Mouse (Mus musculus) thymus, postnatal 10 days (tissue): ENCODE results near the gene E130114P18Rik.

Experiments
- DNase-seq, 2 experiments: peaks; one replicate each; pipeline ENCODE4 v3.0.0; 2021; ENCODE audit warnings: low spot score in 2 of 2

The E130114P18Rik gene

DNA sequence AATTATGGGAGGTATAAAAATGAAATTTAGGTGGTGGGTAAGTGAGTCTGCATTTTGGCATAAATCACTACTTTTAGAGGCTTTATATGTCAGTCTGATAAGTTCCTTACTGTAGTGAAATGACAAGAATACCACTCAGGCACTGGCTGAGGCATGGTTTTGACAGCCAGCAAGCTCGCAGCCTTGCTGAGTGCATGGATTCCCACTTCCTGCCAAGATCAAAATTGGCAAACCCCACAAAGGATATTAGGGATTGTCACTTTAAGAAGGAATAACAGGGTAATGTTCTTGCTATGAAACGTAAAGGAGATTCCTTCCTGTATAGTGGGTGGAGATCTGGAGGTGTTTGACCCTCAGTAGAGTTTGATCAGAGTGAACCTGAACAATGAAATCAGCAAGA is 27.4 kb upstream of the E130114P18Rik start:
- DNase-seq: no peak

DNA sequence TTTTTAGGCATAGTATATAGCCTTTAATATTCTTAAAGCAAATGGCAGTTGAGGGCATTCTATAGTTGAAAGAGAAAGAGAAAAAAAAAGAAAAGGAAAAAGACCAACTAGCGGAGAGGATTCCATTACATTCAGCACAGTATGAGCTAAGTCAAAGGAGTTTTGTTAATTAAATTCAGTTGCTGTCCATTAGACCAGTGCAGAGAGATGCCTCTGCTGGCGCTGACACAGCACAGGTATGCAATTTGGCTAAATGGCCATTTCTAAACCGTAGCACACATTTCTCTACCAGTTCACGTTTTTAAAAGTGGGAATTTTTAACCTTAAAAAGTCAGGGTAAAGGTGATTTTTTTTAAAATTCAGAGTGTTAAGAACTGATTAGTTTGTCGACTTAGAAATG is 26.8 kb upstream of the E130114P18Rik start:
- DNase-seq: no peak

DNA sequence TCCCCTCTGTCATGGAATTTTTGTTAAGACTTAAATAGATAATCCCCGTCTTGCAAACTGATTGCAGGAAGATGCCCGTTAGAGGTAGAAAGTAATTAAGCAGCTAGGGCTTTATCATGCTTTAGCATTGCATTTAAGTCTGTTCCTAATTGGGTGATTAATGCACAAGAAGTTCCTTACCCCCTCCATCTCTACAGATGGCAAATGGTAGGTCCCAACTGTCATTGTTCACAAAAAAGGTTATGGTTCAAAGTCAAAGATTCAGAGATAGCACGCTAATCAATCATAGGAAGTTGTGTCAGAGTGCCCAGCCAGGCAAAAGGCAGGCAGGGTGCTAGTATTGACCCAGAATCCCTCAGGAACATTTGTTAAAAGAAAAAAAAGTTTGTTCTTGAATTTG is 25.9 kb upstream of the E130114P18Rik start:
- no peak for DNase-seq

DNA sequence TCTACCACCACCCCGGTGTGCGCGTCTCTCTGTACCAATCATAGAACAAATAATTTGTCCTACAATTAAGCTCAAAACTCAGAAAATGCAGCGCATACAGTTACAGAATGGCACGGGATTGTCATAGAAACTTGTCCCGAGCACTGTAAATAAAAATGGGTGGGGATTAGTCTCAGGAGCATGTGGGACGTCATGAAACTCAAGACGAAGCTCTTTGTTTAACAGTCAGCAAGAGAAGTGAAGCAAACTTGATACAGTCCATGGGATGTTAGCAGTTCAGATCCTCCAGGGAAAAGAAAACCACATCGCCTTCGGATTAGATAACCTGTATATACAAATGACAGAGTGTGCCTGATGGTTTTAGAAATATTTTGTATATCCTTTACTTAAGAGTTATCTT is 18.6 kb upstream of the E130114P18Rik start:
- no peak for DNase-seq

DNA sequence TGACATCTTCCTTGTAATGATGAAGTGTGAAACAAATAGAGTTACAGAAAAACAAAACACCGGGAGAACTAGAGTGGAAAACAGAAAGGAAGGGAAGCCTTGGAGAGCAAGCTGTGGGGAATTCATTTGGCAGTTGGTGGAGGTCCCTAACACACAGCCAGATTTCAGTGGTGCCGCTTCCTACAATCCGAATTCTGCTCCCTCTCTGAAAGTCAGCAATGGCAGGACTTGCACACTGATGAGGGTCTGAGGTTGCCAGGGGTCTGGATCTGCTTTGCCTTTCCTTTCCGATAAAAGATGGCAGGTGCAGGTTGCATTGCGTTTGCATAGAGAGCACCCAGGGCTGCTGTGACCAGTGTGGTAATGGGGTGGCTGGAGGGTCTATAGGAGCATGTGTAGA is 18.1 kb upstream of the E130114P18Rik start:
- DNase-seq: no peak

DNA sequence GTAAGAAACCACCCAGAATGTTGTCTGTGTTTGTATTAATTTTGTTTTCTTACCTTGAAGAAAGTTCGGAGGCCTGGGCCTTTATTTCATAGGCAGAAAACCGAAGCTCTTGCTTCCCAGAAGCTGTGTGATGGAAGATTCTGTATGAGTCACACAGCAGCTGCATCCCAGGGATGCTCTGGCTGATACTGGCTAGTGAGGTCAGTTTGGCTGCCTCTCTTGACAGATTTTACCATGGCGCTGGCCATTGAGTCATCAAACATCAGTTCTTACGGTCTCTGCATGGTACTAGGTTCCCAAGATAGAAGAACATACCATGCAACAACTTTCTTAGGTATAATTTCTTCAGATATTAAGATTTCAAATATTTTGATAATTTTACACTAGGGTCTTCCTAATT is 17.0 kb upstream of the E130114P18Rik start:
- DNase-seq: no peak

- DNase-seq: no peak
Observed at GRCm38 (mm10) chr4:97793931-97794330, 16.1 kb upstream of the E130114P18Rik start.

GRCm38 (mm10) chr4:97788537-97788936 is 10.7 kb upstream of the E130114P18Rik start:
- DNase-seq: no peak

GRCm38 (mm10) chr4:97787515-97787914 is 9.6 kb upstream of the E130114P18Rik start:
- DNase-seq: no peak

DNA sequence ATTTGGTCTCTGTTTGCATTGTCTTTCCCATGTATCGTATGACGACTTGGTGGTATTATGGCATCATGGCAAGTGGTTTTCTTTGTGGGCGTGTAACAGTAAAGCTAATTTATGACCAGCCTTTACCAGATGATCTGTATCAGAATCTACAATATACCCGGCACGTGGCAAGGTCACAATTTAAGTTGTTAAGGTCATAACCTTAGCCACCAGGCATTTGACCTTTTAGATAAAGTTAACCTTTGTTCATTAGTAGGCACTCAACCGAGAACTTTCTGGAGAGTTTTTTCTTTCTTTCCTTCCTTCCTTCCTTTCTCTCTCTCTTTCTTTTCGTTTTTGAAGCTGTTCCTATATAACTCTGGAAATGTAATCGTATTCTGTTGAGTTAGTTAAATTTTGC is 8.7 kb upstream of the E130114P18Rik start:
- DNase-seq: no peak

DNA sequence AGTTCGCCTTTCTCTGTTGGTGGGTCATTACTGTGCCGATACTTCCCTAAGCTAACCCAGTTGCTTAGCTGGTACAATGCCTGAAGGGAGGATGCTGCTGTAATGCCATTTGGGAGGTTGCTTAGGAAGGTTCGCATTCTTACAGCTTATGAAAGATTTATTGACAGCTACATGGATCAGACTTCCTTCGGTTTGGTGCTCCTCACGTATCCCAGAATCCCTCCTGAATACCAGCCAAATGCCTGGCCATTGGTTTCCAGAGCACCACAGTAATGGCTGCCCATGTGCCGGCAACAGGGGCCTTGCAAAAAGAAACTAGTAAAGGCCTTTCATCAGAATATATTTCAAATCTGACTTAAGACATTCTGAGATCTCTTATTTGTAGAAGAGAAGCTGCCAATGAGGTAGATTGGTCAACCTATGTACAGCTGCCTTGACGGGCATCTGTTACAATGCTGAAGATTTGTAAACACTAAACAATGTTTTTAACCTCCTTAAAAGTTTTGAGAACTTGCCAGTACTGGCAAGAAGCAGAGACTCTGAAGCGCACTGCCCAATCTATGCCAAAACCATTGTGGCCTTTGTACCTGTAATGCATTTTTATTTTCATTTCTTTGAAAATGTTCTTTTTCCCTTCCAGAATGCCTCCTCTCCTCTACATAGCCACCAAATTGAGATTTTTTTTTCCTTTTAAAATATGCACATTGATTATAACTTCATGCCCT is 7.8 kb upstream of the E130114P18Rik start:
- DNase-seq: no peak

DNA sequence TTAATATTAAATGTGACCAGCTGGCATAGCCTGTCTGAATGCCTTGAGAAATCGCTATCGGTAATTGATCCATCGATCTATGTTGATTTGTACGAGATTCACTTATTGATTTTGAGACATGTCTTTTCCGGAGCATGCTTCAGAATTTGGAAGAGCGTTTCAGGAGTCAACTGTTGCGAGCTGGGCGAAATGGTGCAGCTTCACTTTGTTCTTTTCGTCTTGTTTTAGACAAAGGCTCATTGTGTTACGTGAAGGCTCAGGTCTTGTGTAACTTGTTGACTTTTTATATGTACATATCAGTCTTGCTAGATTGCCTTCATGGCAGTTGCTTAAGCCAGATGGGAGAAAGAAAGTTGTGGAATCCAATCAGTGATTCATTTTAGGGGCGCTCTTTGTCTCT is 6.4 kb upstream of the E130114P18Rik start:
- DNase-seq: no peak

GRCm38 (mm10) chr4:97783073-97783879 is 5.4 kb upstream of the E130114P18Rik start:
- DNase-seq: no peak

GRCm38 (mm10) chr4:97782497-97782896 is 4.6 kb upstream of the E130114P18Rik start:
- DNase-seq: no peak

- DNase-seq: no peak
Observed at GRCm38 (mm10) chr4:97782069-97782468, 4.2 kb upstream of the E130114P18Rik start.

DNA sequence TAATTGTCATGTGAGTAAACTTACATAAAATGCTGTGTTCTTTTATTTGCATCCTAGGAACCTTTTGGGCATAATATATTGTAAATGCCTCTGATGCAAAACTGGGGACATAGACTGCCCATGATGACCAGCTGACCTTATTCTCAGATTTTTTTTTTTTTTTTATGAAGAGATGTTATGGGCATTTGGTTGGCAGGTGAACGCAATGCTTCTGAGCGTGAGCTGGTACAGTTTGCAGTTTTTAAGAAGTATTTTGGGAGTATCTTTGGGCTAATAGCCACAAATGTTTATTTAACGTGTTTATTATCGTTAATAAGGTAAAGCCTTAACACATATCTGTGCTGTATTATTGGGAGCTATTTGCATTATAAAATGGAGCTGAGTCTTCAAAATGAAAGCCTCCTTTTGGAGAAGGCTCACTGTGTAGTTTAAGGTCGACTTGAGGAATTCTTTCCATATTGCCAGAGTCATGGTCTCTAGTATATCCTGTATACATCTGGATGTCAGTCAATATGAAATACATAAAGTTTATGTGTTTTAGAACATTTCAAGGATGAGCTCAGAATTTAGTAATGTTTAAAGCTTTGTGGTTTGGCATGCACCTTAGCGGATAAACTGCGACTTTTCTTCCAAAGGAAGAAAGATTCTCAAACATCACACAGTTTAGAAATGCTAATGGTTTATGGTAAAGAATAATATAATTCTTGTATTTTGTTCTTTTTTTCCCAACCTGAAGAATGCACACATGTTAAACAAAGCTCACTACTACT is 3.0 kb upstream of the E130114P18Rik start:
- no peak for DNase-seq

- DNase-seq: no peak
Observed at GRCm38 (mm10) chr4:97780024-97780423, 2.1 kb upstream of the E130114P18Rik start.

GRCm38 (mm10) chr4:97779003-97779930 is 1.4 kb upstream of the E130114P18Rik start:
- DNase-seq: no peak

GRCm38 (mm10) chr4:97778211-97779002 is 529 bp upstream of the E130114P18Rik start:
- DNase-seq: no peak

- DNase-seq: peak; percentile 24 to 30
Observed at GRCm38 (mm10) chr4:97777081-97777705, 685 bp downstream of the E130114P18Rik start.
